Mouse (Mus musculus): ENCODE results near the gene Ptpn4. TPM values are rescaled to one million over a fixed set of nuclear protein-coding genes. Genes with fewer than 3 reads are reported as not detected.

The Ptpn4 gene
- total RNA-seq (2017), result 15.7 and 28.4 TPM in 2 replicates

GRCm38 (mm10) chr1:119837035-119837751 is at the start of gene Ptpn4:
Ptpn4 (minus strand) TSS chr1:119837613.
- ATAC-seq (ENCODE audit: extremely low read depth, insufficient number of reproducible peaks, low FRiP score, poor library complexity, severe bottlenecking), result peak; percentile 92

- no peak for ATAC-seq (ENCODE audit: extremely low read depth, insufficient number of reproducible peaks, low FRiP score, poor library complexity, severe bottlenecking)
Measured at GRCm38 (mm10) chr1:119886320-119886719, 48.9 kb upstream of the Ptpn4 start.

GRCm38 (mm10) chr1:119884272-119884671 is 46.9 kb upstream of the Ptpn4 start:
- ATAC-seq (ENCODE audit: extremely low read depth, insufficient number of reproducible peaks, low FRiP score, poor library complexity, severe bottlenecking), result no peak

GRCm38 (mm10) chr1:119878909-119879308 is 41.5 kb upstream of the Ptpn4 start:
- no peak for ATAC-seq (ENCODE audit: extremely low read depth, insufficient number of reproducible peaks, low FRiP score, poor library complexity, severe bottlenecking)

GRCm38 (mm10) chr1:119877469-119877868 is 40.1 kb upstream of the Ptpn4 start:
- ATAC-seq (ENCODE audit: extremely low read depth, insufficient number of reproducible peaks, low FRiP score, poor library complexity, severe bottlenecking), result no peak

- ATAC-seq (ENCODE audit: extremely low read depth, insufficient number of reproducible peaks, low FRiP score, poor library complexity, severe bottlenecking), result no peak
Measured at GRCm38 (mm10) chr1:119868395-119869161, 31.2 kb upstream of the Ptpn4 start.

- no peak for ATAC-seq (ENCODE audit: extremely low read depth, insufficient number of reproducible peaks, low FRiP score, poor library complexity, severe bottlenecking)
Measured at GRCm38 (mm10) chr1:119867300-119867699, 29.9 kb upstream of the Ptpn4 start.

- ATAC-seq (ENCODE audit: extremely low read depth, insufficient number of reproducible peaks, low FRiP score, poor library complexity, severe bottlenecking), result no peak
Measured at GRCm38 (mm10) chr1:119865311-119865710, 27.9 kb upstream of the Ptpn4 start.

GRCm38 (mm10) chr1:119863507-119864296 is 26.3 kb upstream of the Ptpn4 start:
- ATAC-seq (ENCODE audit: extremely low read depth, insufficient number of reproducible peaks, low FRiP score, poor library complexity, severe bottlenecking), result no peak

GRCm38 (mm10) chr1:119859566-119859965 is 22.2 kb upstream of the Ptpn4 start:
- ATAC-seq (ENCODE audit: extremely low read depth, insufficient number of reproducible peaks, low FRiP score, poor library complexity, severe bottlenecking), result no peak

GRCm38 (mm10) chr1:119852980-119853379 is 15.6 kb upstream of the Ptpn4 start:
- no peak for ATAC-seq (ENCODE audit: extremely low read depth, insufficient number of reproducible peaks, low FRiP score, poor library complexity, severe bottlenecking)

- no peak for ATAC-seq (ENCODE audit: extremely low read depth, insufficient number of reproducible peaks, low FRiP score, poor library complexity, severe bottlenecking)
Measured at GRCm38 (mm10) chr1:119852339-119852738, 14.9 kb upstream of the Ptpn4 start.

GRCm38 (mm10) chr1:119849146-119849935 is 11.9 kb upstream of the Ptpn4 start:
- no peak for ATAC-seq (ENCODE audit: extremely low read depth, insufficient number of reproducible peaks, low FRiP score, poor library complexity, severe bottlenecking)

- ATAC-seq (ENCODE audit: extremely low read depth, insufficient number of reproducible peaks, low FRiP score, poor library complexity, severe bottlenecking), result no peak
Measured at GRCm38 (mm10) chr1:119845321-119845720, 7.9 kb upstream of the Ptpn4 start.

- no peak for ATAC-seq (ENCODE audit: extremely low read depth, insufficient number of reproducible peaks, low FRiP score, poor library complexity, severe bottlenecking)
Measured at GRCm38 (mm10) chr1:119843121-119843520, 5.7 kb upstream of the Ptpn4 start.

GRCm38 (mm10) chr1:119838241-119838640 is 828 bp upstream of the Ptpn4 start:
- no peak for ATAC-seq (ENCODE audit: extremely low read depth, insufficient number of reproducible peaks, low FRiP score, poor library complexity, severe bottlenecking)

GRCm38 (mm10) chr1:119836479-119837015 is 866 bp downstream of the Ptpn4 start:
- ATAC-seq (ENCODE audit: extremely low read depth, insufficient number of reproducible peaks, low FRiP score, poor library complexity, severe bottlenecking), result peak; percentile 36; the same call in 1 of the 2 replicates

GRCm38 (mm10) chr1:119835726-119836478 is 1.5 kb downstream of the Ptpn4 start:
- ATAC-seq (ENCODE audit: extremely low read depth, insufficient number of reproducible peaks, low FRiP score, poor library complexity, severe bottlenecking), result no peak

Measured in neutrophil, adult 5-6 weeks (primary cell).